Comparison of ENCODE assay signal across 11 mouse cellular contexts in genomic region chr1:172484236-172484635, GRCm38 (mm10). TPM values are rescaled to one million over a fixed set of nuclear protein-coding genes. Genes with fewer than 3 reads are reported as not detected.
DNase-seq lines count a peak whose midpoint lies in the region; ATAC-seq lines count a peak whose summit lies in the region.
"Had no signal": no experiment of that assay in that cellular context is flagged by ENCODE, and none has a peak within 500 bp of the region (broad histone marks: within the 10 kb centered on the region; RNA-seq: fewer than 3 reads in every experiment).

No protein-coding gene starts in this region.

- H3K4me1 ChIP-seq in embryonic facial prominence, embryonic 10.5 days, result peaks cover 75% of the 10 kb centered on the region
- H3K4me1 ChIP-seq in forebrain, embryonic 11.5 days (replicated peaks; ENCODE audit: control insufficient read depth, insufficient read depth, low read length), result peaks cover 47% of the 10 kb centered on the region
- peaks cover 47% of the 10 kb centered on the region for H3K4me1 ChIP-seq in intestine, embryonic 16.5 days (ENCODE audit: control insufficient read depth, insufficient read depth, low read length)
- peaks cover 41% of the 10 kb centered on the region for H3K4me1 ChIP-seq in neural tube, embryonic 11.5 days (ENCODE audit: control insufficient read depth, insufficient read depth, low read length)

- H3K9me3 ChIP-seq in embryonic facial prominence, embryonic 10.5 days, result no peaks in the 10 kb centered on the region
- H3K9me3 ChIP-seq in forebrain, embryonic 11.5 days (ENCODE audit: control insufficient read depth, low read length), result no peaks in the 10 kb centered on the region
- no peaks in the 10 kb centered on the region for H3K9me3 ChIP-seq in intestine, embryonic 16.5 days (ENCODE audit: control insufficient read depth, low read length)
- H3K9me3 ChIP-seq in neural tube, embryonic 11.5 days (ENCODE audit: control insufficient read depth, low read length), result no peaks in the 10 kb centered on the region

- peak overlapping the region; percentile 75 for H3K9ac ChIP-seq in forebrain, embryonic 11.5 days (ENCODE audit: low read length)
- H3K9ac ChIP-seq in intestine, embryonic 16.5 days (ENCODE audit: low read depth, low read length), result peak overlapping the region; percentile 70
- H3K9ac ChIP-seq in neural tube, embryonic 11.5 days (ENCODE audit: low read length), result peak overlapping the region; percentile 33

- peak overlapping the region; percentile 31 for H3K27ac ChIP-seq in embryonic facial prominence, embryonic 10.5 days (replicated peaks)
- no peak overlapping the region for H3K27ac ChIP-seq in forebrain, embryonic 11.5 days (ENCODE audit: low read depth, low read length)
- H3K27ac ChIP-seq in intestine, embryonic 16.5 days (ENCODE audit: low read length), result no peak overlapping the region
- peak overlapping the region; percentile 11; the same call in 1 of the 2 replicates for H3K27ac ChIP-seq in neural tube, embryonic 11.5 days (ENCODE audit: low read depth, low read length)
- H3K27ac ChIP-seq: macrophage had no signal

- H3K4me2 ChIP-seq in forebrain, embryonic 11.5 days (ENCODE audit: low read depth, low read length, severe bottlenecking), result peak overlapping the region; percentile 53
- peak overlapping the region; percentile 73 for H3K4me2 ChIP-seq in intestine, embryonic 16.5 days (ENCODE audit: low read depth, low read length)
- peak overlapping the region; percentile 73 for H3K4me2 ChIP-seq in neural tube, embryonic 11.5 days (ENCODE audit: low read depth)

- peaks cover 8% of the 10 kb centered on the region for H3K27me3 ChIP-seq in embryonic facial prominence, embryonic 10.5 days (replicated peaks; ENCODE audit: low read depth, poor library complexity, severe bottlenecking)
- no peaks in the 10 kb centered on the region for H3K27me3 ChIP-seq in forebrain, embryonic 11.5 days (ENCODE audit: control insufficient read depth, insufficient read depth, low read length)
- H3K27me3 ChIP-seq in intestine, embryonic 16.5 days (replicated peaks; ENCODE audit: control insufficient read depth, insufficient read depth, low read length), result no peaks in the 10 kb centered on the region
- H3K27me3 ChIP-seq in neural tube, embryonic 11.5 days (ENCODE audit: control insufficient read depth, insufficient read depth, low read length), result no peaks in the 10 kb centered on the region

- 39% methylated on average over 11 of the region's 11 CpGs for WGBS in embryonic facial prominence, embryonic 10.5 days
- 42% methylated on average over 11 of the region's 11 CpGs for WGBS in forebrain, embryonic 11.5 days
- 45% methylated on average over 11 of the region's 11 CpGs for WGBS in intestine, embryonic 16.5 days
- 24% methylated on average over 11 of the region's 11 CpGs for WGBS in neural tube, embryonic 11.5 days

- DNase-seq in embryonic facial prominence, embryonic 10.5 days (ENCODE audit: low spot score), result peak; percentile 31
- no peak for DNase-seq in forebrain, embryonic 11.5 days (ENCODE audit: low spot score)
- DNase-seq in neural tube, embryonic 11.5 days (ENCODE audit: low spot score), result no peak
- no peak for DNase-seq in urinary bladder, postnatal 10 days (ENCODE audit: low spot score)
- DNase-seq in spleen, postnatal 36 days (ENCODE audit: low spot score in 2 of 2), result no peak
- DNase-seq: adrenal gland, postnatal 10 days; gastrocnemius, postnatal 10 days; thymus, adult 18-20 months had no signal

- ATAC-seq in forebrain, embryonic 11.5 days (replicated peaks; ENCODE audit: low FRiP score), result no peak
- no peak for ATAC-seq in intestine, embryonic 16.5 days
- ATAC-seq in neural tube, embryonic 11.5 days (ENCODE audit: insufficient read depth, low FRiP score, low TSS enrichment), result no peak
- no peak for ATAC-seq in cerebellum, adult (ENCODE audit: insufficient number of reproducible peaks, low FRiP score, low TSS enrichment)

- H3K4me3 ChIP-seq in embryonic facial prominence, embryonic 10.5 days, result peak overlapping the region; percentile 71
- peak overlapping the region; percentile 60 for H3K4me3 ChIP-seq in forebrain, embryonic 11.5 days (ENCODE audit: low read depth, low read length)
- peak overlapping the region; percentile 63 for H3K4me3 ChIP-seq in intestine, embryonic 16.5 days (ENCODE audit: low read length)
- peak overlapping the region; percentile 74 for H3K4me3 ChIP-seq in neural tube, embryonic 11.5 days (ENCODE audit: low read depth, low read length)

- H3K36me3 ChIP-seq in embryonic facial prominence, embryonic 10.5 days (replicated peaks), result peaks cover 52% of the 10 kb centered on the region
- no peaks in the 10 kb centered on the region; the same call in 1 of the 2 replicates for H3K36me3 ChIP-seq in forebrain, embryonic 11.5 days (ENCODE audit: control insufficient read depth, insufficient read depth, low read length)
- H3K36me3 ChIP-seq in intestine, embryonic 16.5 days (ENCODE audit: control insufficient read depth, insufficient read depth, low read length), result no peaks in the 10 kb centered on the region
- peaks cover 2% of the 10 kb centered on the region; the same call in 1 of the 2 replicates for H3K36me3 ChIP-seq in neural tube, embryonic 11.5 days (ENCODE audit: control insufficient read depth, insufficient read depth, low read length)

RNA-seq across cellular contexts. Expression of gene Igsf9, which starts 2.6 kb away (rescaled TPM):
- 92.8 and 95.9 TPM in 2 replicates for polyA plus RNA-seq in embryonic facial prominence, embryonic 10.5 days (2016; fragmentation: Nextera tagmentation; extraction: Ambion mirVana)
- polyA plus RNA-seq in forebrain, embryonic 11.5 days (2014; fragmentation: Nextera tagmentation; extraction: Ambion mirVana), result 83.2 and 94.4 TPM in 2 replicates
- 109 and 110 TPM in 2 replicates for polyA plus RNA-seq in intestine, embryonic 16.5 days (2015; fragmentation: Nextera tagmentation; extraction: Ambion mirVana)
- polyA plus RNA-seq in neural tube, embryonic 11.5 days (2014; fragmentation: Nextera tagmentation; extraction: Ambion mirVana), result 45.9 and 59.3 TPM in 2 replicates

RNA-seq across cellular contexts. Expression of gene Slamf9, which starts 9.1 kb away (rescaled TPM):
- polyA plus RNA-seq in embryonic facial prominence, embryonic 10.5 days (2016; fragmentation: Nextera tagmentation; extraction: Ambion mirVana), result not detected in 2 replicates
- polyA plus RNA-seq in forebrain, embryonic 11.5 days (2014; fragmentation: Nextera tagmentation; extraction: Ambion mirVana), result 0.27 and 0.28 TPM in 2 replicates
- 1.6 and 2.3 TPM in 2 replicates for polyA plus RNA-seq in intestine, embryonic 16.5 days (2015; fragmentation: Nextera tagmentation; extraction: Ambion mirVana)
- polyA plus RNA-seq in neural tube, embryonic 11.5 days (2014; fragmentation: Nextera tagmentation; extraction: Ambion mirVana), result 0.17 TPM in 1 of 2 replicates, not detected in the other

RNA-seq across cellular contexts. Expression of gene Tagln2, which starts 15.6 kb away (rescaled TPM):
- 75.1 and 82.5 TPM in 2 replicates for polyA plus RNA-seq in embryonic facial prominence, embryonic 10.5 days (2016; fragmentation: Nextera tagmentation; extraction: Ambion mirVana)
- 38.5 and 38.6 TPM in 2 replicates for polyA plus RNA-seq in forebrain, embryonic 11.5 days (2014; fragmentation: Nextera tagmentation; extraction: Ambion mirVana)
- polyA plus RNA-seq in intestine, embryonic 16.5 days (2015; fragmentation: Nextera tagmentation; extraction: Ambion mirVana), result 469 and 470 TPM in 2 replicates
- 79.8 and 93.6 TPM in 2 replicates for polyA plus RNA-seq in neural tube, embryonic 11.5 days (2014; fragmentation: Nextera tagmentation; extraction: Ambion mirVana)

RNA-seq across cellular contexts. Expression of gene Cfap45, which starts 36.4 kb away (rescaled TPM):
- polyA plus RNA-seq in embryonic facial prominence, embryonic 10.5 days (2016; fragmentation: Nextera tagmentation; extraction: Ambion mirVana), result 1.3 TPM in 2 replicates
- 1.2 and 1.3 TPM in 2 replicates for polyA plus RNA-seq in forebrain, embryonic 11.5 days (2014; fragmentation: Nextera tagmentation; extraction: Ambion mirVana)
- 1.1 and 1.3 TPM in 2 replicates for polyA plus RNA-seq in intestine, embryonic 16.5 days (2015; fragmentation: Nextera tagmentation; extraction: Ambion mirVana)
- 1.7 and 2.5 TPM in 2 replicates for polyA plus RNA-seq in neural tube, embryonic 11.5 days (2014; fragmentation: Nextera tagmentation; extraction: Ambion mirVana)

Comparison
In these comparisons a context has a peak if more than half of its experiments do, and no peak if none do; other contexts are left out.
1. H3K27ac ChIP-seq: peak in embryonic facial prominence, embryonic 10.5 days (single experiment) and neural tube, embryonic 11.5 days (single experiment); none in forebrain, embryonic 11.5 days (single experiment) and intestine, embryonic 16.5 days (single experiment).
2. Peak in every context shown above with its lines, with median percentiles within 50 percentile points of each other: H3K4me3 ChIP-seq, H3K4me2 ChIP-seq and H3K9ac ChIP-seq.